Mouse (Mus musculus): Measurements from ENCODE around the gene Ccdc60. TPM values are rescaled to one million over a fixed set of nuclear protein-coding genes. Genes with fewer than 3 reads are reported as not detected.
"Not testable (repeated sequence)": the region's sequence is repeated elsewhere in the genome, so short reads cannot be mapped to it uniquely, and the experiment has no call there.

Ccdc60 gene
- polyA plus RNA-seq (2015; fragmentation: Nextera tagmentation; extraction: Ambion mirVana), result 2.1 and 2.5 TPM in 2 replicates

- Histone ChIP-seq H3K4me2 (replicated peaks) (peak within 1 kb of the TSS; percentile 36), H3K27me3 (peaks cover 5% of the 10 kb centered on the region; the same call in 1 of the 2 replicates), H3K9me3 (no peaks in the 10 kb centered on the region), H3K36me3 (no peaks in the 10 kb centered on the region), H3K9ac (replicated peaks) (no peak within 1 kb of the TSS), H3K4me1 (replicated peaks) (peaks cover 31% of the 10 kb centered on the region), H3K27ac (no peak within 1 kb of the TSS), H3K4me3 (replicated peaks) (0 out of 2 replicates have a peak within 1 kb of the TSS, but pooled peaks have one; percentile 2)
- ATAC-seq, result peak; percentile 79
- 4% methylated on average over 28 of the region's 28 CpGs for WGBS
Observed at GRCm38 (mm10) chr5:116288849-116289570, at the start of gene Ccdc60. Ccdc60 (minus strand) TSS chr5:116288985.

DNA sequence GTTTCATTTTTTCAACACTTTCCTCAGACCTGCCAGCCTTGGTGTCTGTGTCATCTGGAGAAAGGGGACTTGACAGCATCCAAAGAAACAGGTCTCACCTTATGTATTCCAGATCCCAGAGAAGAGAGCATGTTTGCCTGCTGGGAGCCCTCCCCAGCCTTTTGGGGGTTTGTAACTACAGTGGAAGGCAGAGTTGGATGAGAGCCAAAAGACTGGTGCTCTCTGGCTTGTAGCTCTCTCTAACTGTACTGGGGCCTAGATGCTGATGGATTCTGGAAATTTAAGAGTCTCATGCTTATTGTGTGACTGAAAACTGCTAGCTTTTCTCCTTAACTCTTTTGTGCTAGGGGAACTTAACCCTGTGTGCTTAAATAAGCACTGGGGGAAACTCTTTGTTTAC lies 47.4 kb upstream of the Ccdc60 start:
- no peaks in the 10 kb centered on the region for H3K36me3 ChIP-seq
- peaks cover 4% of the 10 kb centered on the region; the same call in 1 of the 2 replicates for H3K4me1 ChIP-seq (replicated peaks)
- no peak overlapping the region for H3K4me2 ChIP-seq (replicated peaks)
- H3K9me3 ChIP-seq, result no peaks in the 10 kb centered on the region
- no peak overlapping the region for H3K27ac ChIP-seq
- peaks cover 3% of the 10 kb centered on the region; the same call in 1 of the 2 replicates for H3K27me3 ChIP-seq
- no peak for ATAC-seq
- no peak overlapping the region for H3K4me3 ChIP-seq (replicated peaks)
- no peak overlapping the region for H3K9ac ChIP-seq (replicated peaks)

DNA sequence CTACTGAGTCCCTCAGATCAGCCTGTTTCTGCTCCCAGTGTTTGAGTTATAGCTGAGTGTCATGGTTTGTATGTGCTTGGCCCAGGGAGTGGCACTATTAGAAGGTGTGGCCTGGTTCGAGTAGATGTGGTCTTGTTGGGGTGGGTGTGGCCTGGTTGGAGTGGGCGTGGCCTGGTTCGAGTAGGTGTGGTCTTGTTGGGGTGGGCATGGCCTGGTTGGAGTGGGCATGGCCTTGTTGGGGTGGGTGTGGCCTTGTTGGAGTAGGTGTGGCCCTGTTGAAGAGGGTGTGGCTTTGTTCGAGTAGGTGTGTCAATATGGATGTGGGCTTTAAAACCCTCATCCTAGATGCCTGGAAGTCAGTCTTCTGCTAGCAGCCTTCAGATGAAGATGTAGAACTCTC lies 40.1 kb upstream of the Ccdc60 start:
- ATAC-seq, result no peak
- H3K9ac ChIP-seq (replicated peaks), result no peak overlapping the region
- 92% methylated on average over 4 of the region's 4 CpGs for WGBS
- no peak overlapping the region for H3K4me3 ChIP-seq (replicated peaks)
- peaks cover 5% of the 10 kb centered on the region; the same call in 1 of the 2 replicates for H3K9me3 ChIP-seq
- H3K27ac ChIP-seq, result no peak overlapping the region
- no peak overlapping the region for H3K4me2 ChIP-seq (replicated peaks)
- peaks cover 17% of the 10 kb centered on the region for H3K27me3 ChIP-seq
- H3K36me3 ChIP-seq, result no peaks in the 10 kb centered on the region
- peaks cover 14% of the 10 kb centered on the region for H3K4me1 ChIP-seq (replicated peaks)

DNA sequence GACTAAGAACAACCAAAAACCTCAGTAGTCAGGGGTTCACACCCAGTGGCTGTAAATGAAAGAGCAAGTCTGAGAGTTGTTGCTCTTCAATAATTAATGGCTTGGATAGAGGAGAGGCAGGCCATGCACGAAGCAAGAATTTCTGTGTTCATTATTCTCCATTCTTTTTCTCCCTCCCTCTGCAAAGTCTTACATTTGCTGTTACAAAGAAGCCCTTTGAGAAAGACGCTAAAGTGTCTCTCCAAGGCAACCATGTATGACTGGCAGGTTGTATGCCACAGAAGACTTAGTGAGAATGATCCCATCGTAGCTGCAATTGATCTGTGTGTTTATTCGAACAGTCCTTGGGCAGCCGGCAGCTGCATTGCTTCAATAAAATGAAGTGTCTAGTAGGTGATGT lies 34.6 kb upstream of the Ccdc60 start:
- Histone ChIP-seq H3K27me3 (peaks cover 44% of the 10 kb centered on the region), H3K9ac (replicated peaks) (no peak overlapping the region), H3K36me3 (no peaks in the 10 kb centered on the region), H3K4me3 (replicated peaks) (no peak overlapping the region), H3K9me3 (peaks cover 5% of the 10 kb centered on the region; the same call in 1 of the 2 replicates), H3K4me1 (replicated peaks) (peaks cover 20% of the 10 kb centered on the region), H3K27ac (0 out of 2 replicates have a peak overlapping the region, but pooled peaks have one; percentile 54), H3K4me2 (replicated peaks) (no peak overlapping the region)
- 17% methylated on average over 5 of the region's 5 CpGs for WGBS
- no peak for ATAC-seq

DNA sequence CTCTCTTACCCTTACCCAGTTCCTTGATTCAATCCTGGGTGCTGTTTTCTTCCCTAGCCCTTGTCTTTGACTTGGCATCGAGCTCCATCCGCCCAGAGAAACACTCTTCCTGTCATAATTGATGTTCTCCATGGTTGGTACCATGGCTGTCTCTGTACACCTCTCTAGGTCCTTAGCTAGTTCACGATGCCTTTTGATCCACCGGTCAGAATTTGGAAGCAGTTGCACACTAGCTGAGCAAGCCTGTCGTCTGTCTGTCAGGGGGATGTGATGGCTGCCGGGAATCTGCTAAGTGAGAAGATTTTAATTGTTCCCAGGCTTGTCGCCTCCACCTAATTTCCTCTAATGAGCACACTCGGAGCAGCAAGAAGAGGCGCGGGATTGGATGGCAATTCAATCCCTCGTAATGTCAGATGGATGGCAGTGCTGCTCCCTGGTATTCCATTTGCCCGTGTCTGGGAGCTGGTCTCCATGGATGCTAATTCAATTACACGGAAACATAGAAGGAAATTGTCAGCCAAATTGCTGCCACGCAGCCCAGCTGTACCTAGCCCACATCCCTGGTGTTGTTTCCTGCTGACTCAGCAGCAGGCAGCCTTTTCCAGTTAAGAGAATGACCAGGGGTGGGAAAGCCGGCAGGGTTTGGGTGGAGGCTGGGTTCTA lies 33.7 kb upstream of the Ccdc60 start:
- WGBS, result 29% methylated on average over 15 of the region's 15 CpGs

GRCm38 (mm10) chr5:116313711-116314110 lies 24.9 kb upstream of the Ccdc60 start:
- Histone ChIP-seq H3K4me3 (replicated peaks) (no peak overlapping the region), H3K27me3 (peaks cover 34% of the 10 kb centered on the region), H3K36me3 (no peaks in the 10 kb centered on the region), H3K9me3 (no peaks in the 10 kb centered on the region), H3K4me2 (replicated peaks) (no peak overlapping the region), H3K9ac (replicated peaks) (no peak overlapping the region), H3K27ac (no peak overlapping the region), H3K4me1 (replicated peaks) (peaks cover 20% of the 10 kb centered on the region)
- 88% methylated on average over 8 of the region's 8 CpGs for WGBS
- no peak for ATAC-seq

More for the DNA sequence above, 33.7 kb upstream of the Ccdc60 start:
- 0 out of 2 replicates have a peak overlapping the region, but pooled peaks have one; percentile 34 for H3K9ac ChIP-seq (replicated peaks)
- peak; percentile 83 for ATAC-seq
- peaks cover 52% of the 10 kb centered on the region for H3K27me3 ChIP-seq
- H3K4me3 ChIP-seq (replicated peaks), result no peak overlapping the region
- H3K9me3 ChIP-seq, result peaks cover 5% of the 10 kb centered on the region; the same call in 1 of the 2 replicates
- peak overlapping the region; percentile 63 for H3K27ac ChIP-seq
- H3K4me1 ChIP-seq (replicated peaks), result peaks cover 20% of the 10 kb centered on the region
- peak overlapping the region; percentile 31 for H3K4me2 ChIP-seq (replicated peaks)
- no peaks in the 10 kb centered on the region for H3K36me3 ChIP-seq

DNA sequence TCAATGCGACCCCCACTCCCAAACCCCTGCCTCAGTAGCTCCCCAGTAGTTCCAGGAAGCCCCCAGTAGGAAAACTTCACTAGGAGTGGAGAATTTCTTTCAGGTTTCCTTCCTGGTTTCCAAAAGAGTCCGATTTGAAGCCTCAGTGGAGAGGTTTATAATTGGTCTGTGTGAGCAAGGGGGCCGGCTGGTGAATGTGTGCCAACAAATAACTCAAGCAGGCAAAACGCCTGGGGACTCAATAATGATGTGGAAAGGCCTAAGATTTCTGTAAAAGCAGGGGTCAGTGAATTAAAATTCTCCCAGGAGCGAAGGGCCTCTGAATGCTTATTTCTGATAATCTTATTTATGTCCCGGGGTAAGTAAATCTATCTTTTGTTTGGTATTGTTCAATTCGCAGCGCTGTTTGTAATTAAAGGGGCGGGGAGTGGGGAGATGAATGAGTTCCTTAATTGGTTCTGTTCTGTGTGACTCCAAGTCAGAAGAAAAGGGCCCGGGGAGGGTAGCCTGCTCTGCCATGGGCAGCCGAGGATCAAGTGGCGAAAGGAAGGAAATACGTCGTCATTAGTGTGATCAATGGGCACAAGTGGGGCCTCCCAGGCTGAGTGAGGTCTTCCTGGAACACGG lies 23.4 kb upstream of the Ccdc60 start:
- WGBS, result 11% methylated on average over 15 of the region's 15 CpGs
- Histone ChIP-seq H3K4me3 (replicated peaks) (peak overlapping the region; percentile 18), H3K4me2 (replicated peaks) (peak overlapping the region; percentile 44), H3K27ac (peak overlapping the region; percentile 69), H3K9me3 (no peaks in the 10 kb centered on the region), H3K36me3 (no peaks in the 10 kb centered on the region), H3K4me1 (replicated peaks) (peaks cover 20% of the 10 kb centered on the region), H3K9ac (replicated peaks) (0 out of 2 replicates have a peak overlapping the region, but pooled peaks have one; percentile 44), H3K27me3 (peaks cover 23% of the 10 kb centered on the region)
- peak; percentile 77 for ATAC-seq

- Histone ChIP-seq H3K4me1 (replicated peaks) (peaks cover 20% of the 10 kb centered on the region), H3K27me3 (peaks cover 17% of the 10 kb centered on the region; the same call in 1 of the 2 replicates), H3K4me2 (replicated peaks) (peak overlapping the region; percentile 44), H3K9ac (replicated peaks) (no peak overlapping the region), H3K4me3 (replicated peaks) (no peak overlapping the region), H3K9me3 (no peaks in the 10 kb centered on the region), H3K27ac (peak overlapping the region; percentile 69), H3K36me3 (no peaks in the 10 kb centered on the region)
- WGBS, result 93% methylated on average over 6 of the region's 6 CpGs
- no peak for ATAC-seq
Observed at GRCm38 (mm10) chr5:116311636-116312035, 22.9 kb upstream of the Ccdc60 start.

GRCm38 (mm10) chr5:116309383-116309801 lies 20.6 kb upstream of the Ccdc60 start:
- 56% methylated on average over 6 of the region's 6 CpGs for WGBS
- Histone ChIP-seq H3K9me3 (no peaks in the 10 kb centered on the region), H3K27ac (no peak overlapping the region), H3K4me2 (replicated peaks) (no peak overlapping the region), H3K9ac (replicated peaks) (no peak overlapping the region), H3K4me1 (replicated peaks) (peaks cover 20% of the 10 kb centered on the region), H3K36me3 (no peaks in the 10 kb centered on the region), H3K4me3 (replicated peaks) (no peak overlapping the region), H3K27me3 (peaks cover 9% of the 10 kb centered on the region; the same call in 1 of the 2 replicates)
- ATAC-seq, result no peak

- Histone ChIP-seq H3K27ac (no peak overlapping the region), H3K9ac (replicated peaks) (no peak overlapping the region), H3K4me1 (replicated peaks) (peaks cover 6% of the 10 kb centered on the region), H3K4me2 (replicated peaks) (no peak overlapping the region), H3K36me3 (no peaks in the 10 kb centered on the region), H3K9me3 (no peaks in the 10 kb centered on the region), H3K4me3 (replicated peaks) (no peak overlapping the region), H3K27me3 (peaks cover 7% of the 10 kb centered on the region; the same call in 1 of the 2 replicates)
- no peak for ATAC-seq
- WGBS, result 79% methylated on average over 4 of the region's 4 CpGs
Observed at GRCm38 (mm10) chr5:116305557-116305956, 16.8 kb upstream of the Ccdc60 start.

DNA sequence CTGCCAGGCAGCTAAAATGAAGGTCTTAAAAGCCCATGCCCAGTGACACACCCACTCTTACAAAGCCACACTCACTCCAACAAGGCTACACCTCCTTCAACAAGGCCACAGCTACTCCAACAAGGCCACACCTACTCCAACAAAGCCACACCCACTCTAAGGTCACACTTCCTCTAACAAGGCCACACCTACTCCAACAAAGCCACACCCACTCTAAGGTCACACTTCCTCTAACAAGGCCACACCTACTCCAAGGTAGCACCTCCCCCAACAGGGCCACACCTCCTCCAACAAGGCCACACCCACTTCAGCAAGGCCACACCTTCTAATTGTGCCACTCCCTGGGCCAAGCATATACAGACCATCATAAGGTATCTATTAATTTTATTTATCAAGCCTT lies 16.4 kb upstream of the Ccdc60 start:
- not testable (repeated sequence) for H3K9ac ChIP-seq (replicated peaks); H3K27ac ChIP-seq; H3K4me2 ChIP-seq (replicated peaks); H3K27me3 ChIP-seq; H3K4me1 ChIP-seq (replicated peaks); H3K36me3 ChIP-seq; ATAC-seq; H3K9me3 ChIP-seq; H3K4me3 ChIP-seq (replicated peaks)

- WGBS, result 78% methylated on average over 9 of the region's 9 CpGs
- H3K4me1 ChIP-seq (replicated peaks), result no peaks in the 10 kb centered on the region
- no peaks in the 10 kb centered on the region for H3K36me3 ChIP-seq
- peaks cover 1% of the 10 kb centered on the region; the same call in 1 of the 2 replicates for H3K9me3 ChIP-seq
- no peak overlapping the region for H3K9ac ChIP-seq (replicated peaks)
- H3K4me3 ChIP-seq (replicated peaks), result no peak overlapping the region
- no peak overlapping the region for H3K27ac ChIP-seq
- no peak overlapping the region for H3K4me2 ChIP-seq (replicated peaks)
- no peaks in the 10 kb centered on the region for H3K27me3 ChIP-seq
- ATAC-seq, result no peak
Observed at GRCm38 (mm10) chr5:116300984-116301383, 12.2 kb upstream of the Ccdc60 start.
